ENCODE assay signal across 8 mouse cellular contexts in genomic region chr11:102754416-102754815, GRCm38 (mm10). TPM values are rescaled to one million over a fixed set of nuclear protein-coding genes. Genes with fewer than 3 reads are reported as not detected.
A peak's percentile ranks its signal among the peaks of the same experiment; 100 is the strongest.
DNase-seq lines count a peak whose midpoint lies in the region; ATAC-seq lines count a peak whose summit lies in the region.

No protein-coding gene starts in this region.

- WGBS in midbrain, embryonic 10.5 days = 66% methylated on average over 4 of the region's 4 CpGs
- WGBS in midbrain, embryonic 11.5 days = 53% methylated on average over 4 of the region's 4 CpGs
- 47% methylated on average over 4 of the region's 4 CpGs for WGBS in liver, embryonic 12.5 days (ENCODE audit: insufficient replicate concordance)

- H3K27me3 ChIP-seq in midbrain, embryonic 10.5 days (ENCODE audit: low read depth, poor library complexity, severe bottlenecking) = peaks cover 42% of the 10 kb centered on the region
- no peaks in the 10 kb centered on the region for H3K27me3 ChIP-seq in midbrain, embryonic 11.5 days (ENCODE audit: control insufficient read depth, insufficient read depth, low read length)
- H3K27me3 ChIP-seq in liver, embryonic 12.5 days (replicated peaks) = peaks cover 33% of the 10 kb centered on the region

- peak overlapping the region; percentile 77 for H3K27ac ChIP-seq in midbrain, embryonic 10.5 days (replicated peaks)
- H3K27ac ChIP-seq in midbrain, embryonic 11.5 days (ENCODE audit: low read depth, low read length) = no peak overlapping the region
- H3K27ac ChIP-seq in liver, embryonic 12.5 days = no peak overlapping the region

- no peak overlapping the region for H3K9ac ChIP-seq in midbrain, embryonic 11.5 days (ENCODE audit: low read length)
- no peak overlapping the region for H3K9ac ChIP-seq in liver, embryonic 12.5 days

- peak; percentile 1 for DNase-seq in adrenal gland, postnatal 10 days
- DNase-seq in adrenal gland, postnatal 25 days = no peak
- DNase-seq in midbrain, embryonic 10.5 days (ENCODE audit: low spot score) = no peak
- no peak for DNase-seq in midbrain, embryonic 11.5 days (ENCODE audit: low spot score, missing footprints)
- peak; percentile 69 for DNase-seq in thymus, postnatal 4 days
- DNase-seq in left cerebral cortex, adult 8-10 months (ENCODE audit: low spot score in 2 of 2) = no peak

- H3K36me3 ChIP-seq in midbrain, embryonic 10.5 days = no peaks in the 10 kb centered on the region
- no peaks in the 10 kb centered on the region for H3K36me3 ChIP-seq in midbrain, embryonic 11.5 days (ENCODE audit: control insufficient read depth, insufficient read depth, low read length)
- no peaks in the 10 kb centered on the region for H3K36me3 ChIP-seq in liver, embryonic 12.5 days

- no peak for ATAC-seq in midbrain, embryonic 11.5 days (ENCODE audit: low FRiP score)
- ATAC-seq in liver, embryonic 12.5 days = no peak
- no peak for ATAC-seq in CD4-positive, CD25-positive, alpha-beta regulatory T cell, adult 4 months

- H3K4me3 ChIP-seq in midbrain, embryonic 10.5 days = 0 out of 2 replicates have a peak overlapping the region, but pooled peaks have one; percentile 27
- no peak overlapping the region for H3K4me3 ChIP-seq in midbrain, embryonic 11.5 days (ENCODE audit: low read depth, low read length)
- no peak overlapping the region for H3K4me3 ChIP-seq in liver, embryonic 12.5 days

- no peak overlapping the region for H3K4me2 ChIP-seq in midbrain, embryonic 11.5 days
- H3K4me2 ChIP-seq in liver, embryonic 12.5 days = peak overlapping the region; percentile 27

- peaks cover 47% of the 10 kb centered on the region for H3K4me1 ChIP-seq in midbrain, embryonic 10.5 days
- peaks cover 19% of the 10 kb centered on the region for H3K4me1 ChIP-seq in midbrain, embryonic 11.5 days (ENCODE audit: control insufficient read depth, insufficient read depth, low read length)
- H3K4me1 ChIP-seq in liver, embryonic 12.5 days = peaks cover 7% of the 10 kb centered on the region

- no peaks in the 10 kb centered on the region for H3K9me3 ChIP-seq in midbrain, embryonic 10.5 days (replicated peaks)
- H3K9me3 ChIP-seq in midbrain, embryonic 11.5 days (ENCODE audit: control insufficient read depth, low read length) = no peaks in the 10 kb centered on the region
- no peaks in the 10 kb centered on the region for H3K9me3 ChIP-seq in liver, embryonic 12.5 days (replicated peaks)

RNA-seq across cellular contexts. Expression of gene Adam11, which starts 6.8 kb away (rescaled TPM):
- 10 to 100 TPM; 18.6 to 45.3 TPM for total RNA-seq in adrenal gland, postnatal 10 days (2021)
- 2.9 and 4.7 TPM in 2 replicates for total RNA-seq in adrenal gland, postnatal 25 days (2021)
- polyA plus RNA-seq in midbrain, embryonic 10.5 days (2016; fragmentation: Nextera tagmentation; extraction: Ambion mirVana) = 10.7 and 18.4 TPM in 2 replicates
- 13.6 and 13.8 TPM in 2 replicates for polyA plus RNA-seq in midbrain, embryonic 11.5 days (2014; fragmentation: Nextera tagmentation; extraction: Ambion mirVana)
- 0.48 and 0.71 TPM in 2 replicates for polyA plus RNA-seq in liver, embryonic 12.5 days (2016; fragmentation: Nextera tagmentation; extraction: Ambion mirVana)
- polyA plus RNA-seq in CD4-positive, CD25-positive, alpha-beta regulatory T cell, adult 4 months (2017; shearing (Covaris generic)) = not detected
- total RNA-seq in left cerebral cortex, adult 8-10 months (2022) = 100 to 1,000 TPM; 117 to 126 (median 123) TPM

RNA-seq across cellular contexts. Expression of gene Ccdc43, which starts 56.8 kb away (rescaled TPM):
- 10 to 100 TPM; 20.7 to 23.6 TPM for total RNA-seq in adrenal gland, postnatal 10 days (2021)
- 23.3 and 29.1 TPM in 2 replicates for total RNA-seq in adrenal gland, postnatal 25 days (2021)
- 59.5 and 63.2 TPM in 2 replicates for polyA plus RNA-seq in midbrain, embryonic 10.5 days (2016; fragmentation: Nextera tagmentation; extraction: Ambion mirVana)
- polyA plus RNA-seq in midbrain, embryonic 11.5 days (2014; fragmentation: Nextera tagmentation; extraction: Ambion mirVana) = 62.1 and 67.1 TPM in 2 replicates
- polyA plus RNA-seq in liver, embryonic 12.5 days (2016; fragmentation: Nextera tagmentation; extraction: Ambion mirVana) = 26.9 and 27.5 TPM in 2 replicates
- polyA plus RNA-seq in CD4-positive, CD25-positive, alpha-beta regulatory T cell, adult 4 months (2017; shearing (Covaris generic)) = 10 to 100 TPM; 30.6 to 38.0 TPM
- total RNA-seq in left cerebral cortex, adult 8-10 months (2022) = 10 to 100 TPM; 23.9 to 37.7 (median 26.3) TPM

Comparison
In these comparisons a context has a peak if more than half of its experiments do, and no peak if none do; other contexts are left out.
1. DNase-seq: peak in adrenal gland, postnatal 10 days (single experiment) and thymus, postnatal 4 days (single experiment); none in adrenal gland, postnatal 25 days (single experiment), midbrain, embryonic 10.5 days (single experiment), midbrain, embryonic 11.5 days (single experiment) and left cerebral cortex, adult 8-10 months (0 of 2).